Mouse (Mus musculus) naive thymus-derived CD4-positive, alpha-beta T cell, adult 5 months (primary cell): ENCODE results near the gene Ogdhl. TPM values are rescaled to one million over a fixed set of nuclear protein-coding genes. Genes with fewer than 3 reads are reported as not detected.

Source experiments
- polyA plus RNA-seq: library from polyadenylated mRNA; unstranded; fragments of 100-300 nt; shearing (Covaris generic); gene quantifications from one replicate; pipeline ENCODE4 v1.2.1, GENCODE M21; 2017

The Ogdhl gene
- polyA plus RNA-seq = 0.10 TPM

DNA sequence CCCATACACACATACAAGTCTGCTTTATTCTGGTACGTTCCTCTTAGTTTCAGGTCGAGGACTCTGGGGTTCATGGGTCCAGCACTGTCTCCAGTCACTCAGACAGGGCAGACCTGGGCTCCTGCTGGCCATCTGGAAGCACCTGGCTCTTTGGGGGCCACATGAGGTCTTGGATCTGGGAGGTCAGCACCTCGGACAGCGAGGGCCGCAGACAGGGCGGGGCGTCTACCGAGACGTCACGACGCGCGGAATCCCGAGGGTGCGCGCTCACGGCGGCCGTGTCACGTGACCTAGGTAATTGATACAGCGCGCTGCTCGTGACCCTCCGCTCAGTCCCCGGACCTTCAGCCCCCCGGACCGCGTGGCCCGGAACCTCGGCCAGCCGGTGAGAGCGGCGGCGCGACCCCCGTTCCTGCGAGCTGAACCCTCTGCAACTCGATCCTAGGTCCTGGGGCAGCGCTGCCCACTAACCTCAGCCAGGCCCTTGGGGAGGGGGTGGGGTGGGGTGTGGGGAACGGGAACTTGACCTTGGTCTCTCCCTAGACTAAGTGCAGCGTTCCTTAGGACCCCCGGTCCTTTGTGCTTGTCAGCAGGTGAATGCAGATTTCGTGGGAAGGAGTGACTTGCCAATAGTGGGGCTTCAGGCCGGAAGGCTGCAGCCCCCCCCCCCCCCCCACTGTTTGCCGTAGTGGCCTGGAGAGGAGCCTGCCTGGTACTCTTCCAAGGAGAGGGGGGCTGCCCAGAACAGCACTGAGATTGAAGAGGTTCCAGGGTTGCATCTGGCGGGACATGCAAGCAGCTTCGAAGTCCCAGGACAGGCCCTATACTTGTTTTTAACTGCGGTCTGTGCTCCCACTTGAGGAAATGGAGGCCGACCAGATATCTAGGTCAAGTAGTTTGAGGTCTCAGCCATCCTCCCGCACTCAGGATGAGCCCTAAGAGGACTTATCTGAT lies at the start of gene Ogdhl:
TSS of gene Ogdhl (plus strand) at position 288 of the 954 bp plus-strand sequence.

GRCm38 (mm10) chr14:32388196-32388595 lies 66.4 kb downstream of the Ogdhl start, which contains the start of gene 1700024G13Rik:
Gene 1700024G13Rik (minus strand): TSS chr14:32388391.

Other genes with a start within 250 kb of the Ogdhl start
- gene Oxnad1, start 236.6 kb upstream of the Ogdhl start, polyA plus RNA-seq = 10.4 TPM
- 95.4 TPM for gene Dph3, start 236.3 kb upstream of the Ogdhl start, polyA plus RNA-seq
- gene Msmb, start 180.0 kb upstream of the Ogdhl start, polyA plus RNA-seq = not detected
- 89.7 TPM for gene Ncoa4, start 162.2 kb upstream of the Ogdhl start, polyA plus RNA-seq
- 153 TPM for gene Timm23, start 120.1 kb upstream of the Ogdhl start, polyA plus RNA-seq
- 71.3 TPM for gene Parg, start 120.1 kb upstream of the Ogdhl start, polyA plus RNA-seq
- not detected for gene 1700024G13Rik, start 66.4 kb downstream of the Ogdhl start, polyA plus RNA-seq
- gene Slc18a3, start 142.8 kb downstream of the Ogdhl start, polyA plus RNA-seq = not detected
- gene Chat, start 144.0 kb downstream of the Ogdhl start, polyA plus RNA-seq = 0.19 TPM
- 52.4 TPM for gene Ercc6, start 191.5 kb downstream of the Ogdhl start, polyA plus RNA-seq